11 mouse cellular contexts compared by ENCODE assay signal in genomic region chr4:9094522-9094921, GRCm38 (mm10).
DNase-seq lines count a peak whose midpoint lies in the region; ATAC-seq and TF ChIP-seq lines count a peak whose summit lies in the region.
"Had no signal": no experiment of that assay in that cellular context is flagged by ENCODE, and none has a peak within 500 bp of the region (broad histone marks: within the 10 kb centered on the region; RNA-seq: fewer than 3 reads in every experiment).

No protein-coding gene starts in this region.

- DNase-seq in heart, adult 9 months (ENCODE audit: low spot score in 2 of 2), result no peak
- no peak for DNase-seq in CH12.LX (ENCODE audit: extremely low read depth)
- DNase-seq in embryonic facial prominence, embryonic 14.5 days (ENCODE audit: low spot score), result peak; percentile 49
- DNase-seq in layer of hippocampus, adult 9-10 months (ENCODE audit: low spot score), result no peak
- DNase-seq in spleen, postnatal 36 days (ENCODE audit: low spot score in 2 of 2), result no peak
- DNase-seq: heart, adult 18-20 months; lung, adult 2 months; thymus, adult 18-20 months had no signal

- TF ChIP-seq EP300 in CH12.LX (IDR thresholded peaks at IDR 0.05; ENCODE audit: low read length), result no peak

- no peaks in the 10 kb centered on the region for H3K36me3 ChIP-seq in heart, embryonic 12.5 days
- no peaks in the 10 kb centered on the region for H3K36me3 ChIP-seq in CH12.LX (replicated peaks in 1 of 2; ENCODE audit: control insufficient read depth in 1 of 2, insufficient read depth in 1 of 2, low read length in 1 of 2)
- no peaks in the 10 kb centered on the region for H3K36me3 ChIP-seq in embryonic facial prominence, embryonic 14.5 days (ENCODE audit: control insufficient read depth, insufficient read depth, low read length)
- H3K36me3 ChIP-seq in limb, embryonic 12.5 days, result no peaks in the 10 kb centered on the region
- no peaks in the 10 kb centered on the region for H3K36me3 ChIP-seq in intestine, embryonic 15.5 days

- H3K27me3 ChIP-seq in heart, embryonic 12.5 days (replicated peaks), result peaks cover 7% of the 10 kb centered on the region; the same call in 1 of the 2 replicates
- peaks cover 5% of the 10 kb centered on the region for H3K27me3 ChIP-seq in CH12.LX (replicated peaks)
- H3K27me3 ChIP-seq in embryonic facial prominence, embryonic 14.5 days (replicated peaks; ENCODE audit: control insufficient read depth, insufficient read depth, low read length), result no peaks in the 10 kb centered on the region
- H3K27me3 ChIP-seq in limb, embryonic 12.5 days, result peaks cover 44% of the 10 kb centered on the region
- no peaks in the 10 kb centered on the region for H3K27me3 ChIP-seq in intestine, embryonic 15.5 days (replicated peaks)

- no peak overlapping the region for H3K27ac ChIP-seq in heart, embryonic 12.5 days (ENCODE audit: poor library complexity, severe bottlenecking)
- no peak overlapping the region for H3K27ac ChIP-seq in CH12.LX (ENCODE audit: insufficient read depth, low read depth)
- H3K27ac ChIP-seq in embryonic facial prominence, embryonic 14.5 days (replicated peaks; ENCODE audit: low read depth, low read length), result no peak overlapping the region
- no peak overlapping the region for H3K27ac ChIP-seq in limb, embryonic 12.5 days
- no peak overlapping the region for H3K27ac ChIP-seq in intestine, embryonic 15.5 days

- H3K79me2 ChIP-seq in CH12.LX (replicated peaks; ENCODE audit: control insufficient read depth, extremely low read depth, insufficient read depth, poor library complexity, severe bottlenecking), result no peaks in the 10 kb centered on the region

- no peak for ATAC-seq in heart, embryonic 12.5 days (ENCODE audit: insufficient number of reproducible peaks, low FRiP score)
- peak; percentile 17; the same call in 1 of the 2 replicates for ATAC-seq in embryonic facial prominence, embryonic 14.5 days (ENCODE audit: low read depth)
- ATAC-seq in limb, embryonic 12.5 days (ENCODE audit: insufficient number of reproducible peaks, insufficient read depth, low FRiP score, low TSS enrichment, low read depth), result no peak
- no peak; the same call in 1 of the 2 replicates for ATAC-seq in intestine, embryonic 15.5 days

- dilution Hi-C loops in CH12.LX (cut with MboI; ENCODE audit: extremely low pct_ligation_motif_present, extremely low pct_unique_long_range_greater_than_20kb, low sequenced_read_pairs), result no loop called here

- in situ Hi-C loops in CH12.LX (cut with MboI; ENCODE audit: low pct_ligation_motif_present, low pct_unique_long_range_greater_than_20kb, low sequenced_read_pairs), result loop anchor here (10.0 to 25.0 kb wide), 2 partner anchors 420 to 707 kb away; no protein-coding TSS in a partner anchor

- H3K9me3 ChIP-seq in heart, embryonic 12.5 days (replicated peaks), result no peaks in the 10 kb centered on the region
- no peaks in the 10 kb centered on the region for H3K9me3 ChIP-seq in CH12.LX (replicated peaks; ENCODE audit: low read length)
- no peaks in the 10 kb centered on the region for H3K9me3 ChIP-seq in embryonic facial prominence, embryonic 14.5 days (ENCODE audit: control insufficient read depth, low read length)
- H3K9me3 ChIP-seq in limb, embryonic 12.5 days, result no peaks in the 10 kb centered on the region
- no peaks in the 10 kb centered on the region for H3K9me3 ChIP-seq in intestine, embryonic 15.5 days

- no peak for TF ChIP-seq POLR2A in CH12.LX (IDR thresholded peaks at IDR 0.05; ENCODE audit: low read depth, low read length)

- H3K4me2 ChIP-seq in heart, embryonic 12.5 days, result 0 out of 2 replicates have a peak overlapping the region, but pooled peaks have one; percentile 6
- peak overlapping the region; percentile 64 for H3K4me2 ChIP-seq in CH12.LX (ENCODE audit: insufficient read depth, low read depth, poor library complexity, severe bottlenecking)
- peak overlapping the region; percentile 16; the same call in 1 of the 2 replicates for H3K4me2 ChIP-seq in embryonic facial prominence, embryonic 14.5 days (ENCODE audit: low read depth, low read length)
- H3K4me2 ChIP-seq in limb, embryonic 12.5 days, result peak overlapping the region; percentile 22
- no peak overlapping the region for H3K4me2 ChIP-seq in intestine, embryonic 15.5 days (replicated peaks)

- no peak for TF ChIP-seq CTCF in CH12.LX (conservative IDR thresholded peaks at IDR 0.05 in 1 of 2, IDR thresholded peaks at IDR 0.05 in 1 of 2; ENCODE audit: low read depth in 2 of 2, low read length in 2 of 2)

- H3K9ac ChIP-seq in heart, embryonic 12.5 days, result no peak overlapping the region
- H3K9ac ChIP-seq in CH12.LX (ENCODE audit: insufficient read depth, low read depth), result no peak overlapping the region
- H3K9ac ChIP-seq in embryonic facial prominence, embryonic 14.5 days (ENCODE audit: low read depth, low read length), result no peak overlapping the region
- no peak overlapping the region for H3K9ac ChIP-seq in limb, embryonic 12.5 days (replicated peaks)
- no peak overlapping the region for H3K9ac ChIP-seq in intestine, embryonic 15.5 days

- 38% methylated on average over 10 of the region's 10 CpGs for WGBS in heart, embryonic 12.5 days
- 12% methylated on average over 10 of the region's 10 CpGs for WGBS in embryonic facial prominence, embryonic 14.5 days
- 11% methylated on average over 10 of the region's 10 CpGs for WGBS in limb, embryonic 12.5 days
- 27% methylated on average over 10 of the region's 10 CpGs for WGBS in intestine, embryonic 15.5 days

- no peak for TF ChIP-seq RAD21 in CH12.LX (IDR thresholded peaks at IDR 0.05; ENCODE audit: low read depth, low read length)

- peaks cover 19% of the 10 kb centered on the region for H3K4me1 ChIP-seq in heart, embryonic 12.5 days (replicated peaks)
- H3K4me1 ChIP-seq in CH12.LX (ENCODE audit: control insufficient read depth in 1 of 2, insufficient read depth in 2 of 2), result peaks cover 11 to 43% of the 10 kb centered on the region in 2 experiments
- H3K4me1 ChIP-seq in embryonic facial prominence, embryonic 14.5 days (ENCODE audit: control insufficient read depth, insufficient read depth, low read length), result peaks cover 8% of the 10 kb centered on the region
- H3K4me1 ChIP-seq in limb, embryonic 12.5 days (replicated peaks), result peaks cover 15% of the 10 kb centered on the region
- H3K4me1 ChIP-seq in intestine, embryonic 15.5 days (replicated peaks), result peaks cover 2% of the 10 kb centered on the region; the same call in 1 of the 2 replicates

- no peak overlapping the region for H3K4me3 ChIP-seq in heart, embryonic 12.5 days
- H3K4me3 ChIP-seq in CH12.LX (replicated peaks in 1 of 3; ENCODE audit: low read depth in 2 of 3, low read length in 2 of 3, poor library complexity in 1 of 3), result no peak overlapping the region
- no peak overlapping the region for H3K4me3 ChIP-seq in embryonic facial prominence, embryonic 14.5 days (ENCODE audit: low read depth, low read length)
- no peak overlapping the region for H3K4me3 ChIP-seq in limb, embryonic 12.5 days (replicated peaks)
- H3K4me3 ChIP-seq in intestine, embryonic 15.5 days (replicated peaks), result no peak overlapping the region

TF ChIP-seq in CH12.LX, 34 proteins besides CTCF, POLR2A, EP300 and RAD21:
- no peak for TF ChIP-seq USF1 (IDR thresholded peaks at IDR 0.05; ENCODE audit: low read depth, low read length)
- TF ChIP-seq KAT2A (IDR thresholded peaks at IDR 0.05; ENCODE audit: insufficient replicate concordance, low read length), result no peak
- TF ChIP-seq ZKSCAN1 (IDR thresholded peaks at IDR 0.05; ENCODE audit: borderline replicate concordance, low read depth, low read length), result no peak
- TF ChIP-seq HCFC1 (IDR thresholded peaks at IDR 0.05; ENCODE audit: low read depth, low read length), result no peak
- TF ChIP-seq ZMIZ1 (IDR thresholded peaks at IDR 0.05; ENCODE audit: low read depth, low read length), result no peak
- TF ChIP-seq TBP (conservative IDR thresholded peaks at IDR 0.05; ENCODE audit: low read depth, low read length), result no peak
- no peak for TF ChIP-seq BHLHE40 (IDR thresholded peaks at IDR 0.05; ENCODE audit: low read depth, low read length)
- no peak for TF ChIP-seq JUND (conservative IDR thresholded peaks at IDR 0.05; ENCODE audit: low read depth, low read length)
- no peak for TF ChIP-seq RCOR1 (conservative IDR thresholded peaks at IDR 0.05; ENCODE audit: low read depth, low read length)
- no peak for TF ChIP-seq NRF1 (IDR thresholded peaks at IDR 0.05; ENCODE audit: low read depth, low read length)
- TF ChIP-seq PAX5 (IDR thresholded peaks at IDR 0.05; ENCODE audit: low read length), result no peak
- TF ChIP-seq JUN (IDR thresholded peaks at IDR 0.05; ENCODE audit: insufficient read depth, low read depth, low read length), result no peak
- TF ChIP-seq TCF12 (IDR thresholded peaks at IDR 0.05; ENCODE audit: low read depth, low read length), result no peak
- no peak for TF ChIP-seq MAZ (IDR thresholded peaks at IDR 0.05; ENCODE audit: low read depth, low read length)
- no peak for TF ChIP-seq ZNF384 (IDR thresholded peaks at IDR 0.05; ENCODE audit: low read depth, low read length)
- TF ChIP-seq CHD2 (IDR thresholded peaks at IDR 0.05; ENCODE audit: low read length), result no peak
- no peak for TF ChIP-seq NELFE (IDR thresholded peaks at IDR 0.05; ENCODE audit: low read depth, low read length)
